Mouse (Mus musculus) adrenal gland, postnatal 4 days (tissue): ENCODE measurements around the gene Lpin2. TPM values are rescaled to one million over a fixed set of nuclear protein-coding genes. Genes with fewer than 3 reads are reported as not detected.

Source experiments
- DNase-seq, 2 experiments: peaks; one replicate each; pipeline ENCODE4 v3.0.0; 2021 to 2022; ENCODE audit warnings: low spot score in 2 of 2, mixed read lengths in 2 of 2
- total RNA-seq, 2 experiments: library from RNA; stranded (reverse); gene quantifications; 2 replicates each; pipeline ENCODE4 v1.2.3; 2021

Lpin2 gene
- total RNA-seq, 2 experiments from 2014 or later: 55.2 to 63.6 TPM

- DNase-seq: no peak
These were observed 12.7 kb upstream of the Lpin2 start for GRCm38 (mm10) chr17:71169639-71170038.

- DNase-seq: no peak
These were observed 11.2 kb upstream of the Lpin2 start for GRCm38 (mm10) chr17:71171161-71171560.

GRCm38 (mm10) chr17:71177336-71177735 lies 5.0 kb upstream of the Lpin2 start:
- DNase-seq: no peak

- no peak for DNase-seq
These were observed 4.4 kb upstream of the Lpin2 start for GRCm38 (mm10) chr17:71177949-71178348.

- DNase-seq: no peak
These were observed 3.7 kb upstream of the Lpin2 start for GRCm38 (mm10) chr17:71178530-71179181.

GRCm38 (mm10) chr17:71179551-71180309 lies 2.6 kb upstream of the Lpin2 start:
- no peak for DNase-seq

- DNase-seq: no peak
These were observed 1.8 kb upstream of the Lpin2 start for GRCm38 (mm10) chr17:71180601-71181000.

- peak; percentile 79 to 88 for DNase-seq
These were observed 704 bp downstream of the Lpin2 start for GRCm38 (mm10) chr17:71182871-71183656.

GRCm38 (mm10) chr17:71183657-71184261 lies 1.4 kb downstream of the Lpin2 start:
- DNase-seq: no peak

GRCm38 (mm10) chr17:71184356-71185111 lies 2.2 kb downstream of the Lpin2 start:
- no peak for DNase-seq

- no peak for DNase-seq
These were observed 3.0 kb downstream of the Lpin2 start for GRCm38 (mm10) chr17:71185368-71185767.

- DNase-seq: no peak
These were observed 8.2 kb downstream of the Lpin2 start for GRCm38 (mm10) chr17:71190589-71190988.

GRCm38 (mm10) chr17:71191063-71191462 lies 8.7 kb downstream of the Lpin2 start:
- DNase-seq: no peak

- DNase-seq: no peak
These were observed 9.5 kb downstream of the Lpin2 start for GRCm38 (mm10) chr17:71191651-71192419.

GRCm38 (mm10) chr17:71193019-71193418 lies 10.7 kb downstream of the Lpin2 start:
- no peak for DNase-seq

- DNase-seq: no peak
These were observed 11.1 kb downstream of the Lpin2 start for GRCm38 (mm10) chr17:71193485-71193884.

- no peak for DNase-seq
These were observed 12.7 kb downstream of the Lpin2 start for GRCm38 (mm10) chr17:71194906-71195632.

- DNase-seq: no peak
These were observed 13.5 kb downstream of the Lpin2 start for GRCm38 (mm10) chr17:71195633-71196391.

- DNase-seq: no peak
These were observed 14.1 kb downstream of the Lpin2 start for GRCm38 (mm10) chr17:71196415-71196814.
